Mouse (Mus musculus): ENCODE measurements around the gene Hoxd9. TPM values are rescaled to one million over a fixed set of nuclear protein-coding genes. Genes with fewer than 3 reads are reported as not detected.

Gene Hoxd9
- polyA plus RNA-seq, 1 experiment from 2014 or later, result 0.10 TPM

- Histone ChIP-seq H3K9me3 (replicated peaks; ENCODE audit: control insufficient read depth, low read length) (no peaks in the 10 kb centered on the region), H3K27ac (replicated peaks; ENCODE audit: low read depth, low read length) (no peak overlapping the region), H3K4me1 (ENCODE audit: control insufficient read depth, insufficient read depth, low read length) (no peaks in the 10 kb centered on the region; the same call in none of the 2 replicates), H3K4me2 (ENCODE audit: low read depth, low read length) (no peak overlapping the region), H3K27me3 (ENCODE audit: control insufficient read depth, insufficient read depth, low read length) (peaks cover 91% of the 10 kb centered on the region), H3K9ac (replicated peaks; ENCODE audit: low read length) (no peak overlapping the region), H3K36me3 (replicated peaks; ENCODE audit: control insufficient read depth, insufficient read depth, low read depth, low read length) (no peaks in the 10 kb centered on the region), H3K4me3 (ENCODE audit: low read depth, low read length) (no peak overlapping the region)
- DNase-seq (ENCODE audit: low spot score) (no peak), ATAC-seq (replicated peaks; ENCODE audit: insufficient number of reproducible peaks, low FRiP score, low TSS enrichment, low read depth) (no peak)
- whole genome bisulfite sequencing, result 1% methylated on average over 8 of the region's 8 CpGs
Measured at GRCm38 (mm10) chr2:74722949-74723348, 25.4 kb downstream of the Hoxd9 start.

- DNase-seq (ENCODE audit: low spot score), result no peak
- H3K4me3 ChIP-seq (ENCODE audit: low read depth, low read length), result no peak overlapping the region
- H3K27me3 ChIP-seq (ENCODE audit: control insufficient read depth, insufficient read depth, low read length), result peaks cover 97% of the 10 kb centered on the region
- H3K9ac ChIP-seq (replicated peaks; ENCODE audit: low read length), result no peak overlapping the region
- H3K4me2 ChIP-seq (ENCODE audit: low read depth, low read length), result no peak overlapping the region
- no peaks in the 10 kb centered on the region for H3K36me3 ChIP-seq (replicated peaks; ENCODE audit: control insufficient read depth, insufficient read depth, low read depth, low read length)
- 8% methylated on average over 7 of the region's 7 CpGs for WGBS
- H3K27ac ChIP-seq (replicated peaks; ENCODE audit: low read depth, low read length), result no peak overlapping the region
- no peaks in the 10 kb centered on the region for H3K9me3 ChIP-seq (replicated peaks; ENCODE audit: control insufficient read depth, low read length)
- no peak for ATAC-seq (replicated peaks; ENCODE audit: insufficient number of reproducible peaks, low FRiP score, low TSS enrichment, low read depth)
- H3K4me1 ChIP-seq (ENCODE audit: control insufficient read depth, insufficient read depth, low read length), result no peaks in the 10 kb centered on the region; the same call in none of the 2 replicates
Measured at GRCm38 (mm10) chr2:74724244-74725015, 26.9 kb downstream of the Hoxd9 start.

- no peak overlapping the region for H3K9ac ChIP-seq (replicated peaks; ENCODE audit: low read length)
- H3K27ac ChIP-seq (replicated peaks; ENCODE audit: low read depth, low read length), result no peak overlapping the region
- 2% methylated on average over 17 of the region's 17 CpGs for WGBS
- H3K27me3 ChIP-seq (ENCODE audit: control insufficient read depth, insufficient read depth, low read length), result peaks cover 95% of the 10 kb centered on the region
- H3K36me3 ChIP-seq (replicated peaks; ENCODE audit: control insufficient read depth, insufficient read depth, low read depth, low read length), result no peaks in the 10 kb centered on the region
- no peak overlapping the region for H3K4me3 ChIP-seq (ENCODE audit: low read depth, low read length)
- no peak for ATAC-seq (replicated peaks; ENCODE audit: insufficient number of reproducible peaks, low FRiP score, low TSS enrichment, low read depth)
- DNase-seq (ENCODE audit: low spot score), result no peak
- H3K9me3 ChIP-seq (replicated peaks; ENCODE audit: control insufficient read depth, low read length), result no peaks in the 10 kb centered on the region
- no peaks in the 10 kb centered on the region; the same call in none of the 2 replicates for H3K4me1 ChIP-seq (ENCODE audit: control insufficient read depth, insufficient read depth, low read length)
- no peak overlapping the region for H3K4me2 ChIP-seq (ENCODE audit: low read depth, low read length)
Measured at GRCm38 (mm10) chr2:74725171-74725570, 27.6 kb downstream of the Hoxd9 start.

- ATAC-seq (replicated peaks; ENCODE audit: insufficient number of reproducible peaks, low FRiP score, low TSS enrichment, low read depth), result no peak
- H3K4me3 ChIP-seq (ENCODE audit: low read depth, low read length), result peak within 1 kb of the TSS; percentile 16
- H3K27me3 ChIP-seq (ENCODE audit: control insufficient read depth, insufficient read depth, low read length), result peaks cover 95% of the 10 kb centered on the region
- peak within 1 kb of the TSS; percentile 36 for H3K4me2 ChIP-seq (ENCODE audit: low read depth, low read length)
- H3K36me3 ChIP-seq (replicated peaks; ENCODE audit: control insufficient read depth, insufficient read depth, low read depth, low read length), result no peaks in the 10 kb centered on the region
- H3K9ac ChIP-seq (replicated peaks; ENCODE audit: low read length), result no peak within 1 kb of the TSS
- DNase-seq (ENCODE audit: low spot score), result no peak
- H3K27ac ChIP-seq (replicated peaks; ENCODE audit: low read depth, low read length), result no peak within 1 kb of the TSS
- H3K4me1 ChIP-seq (ENCODE audit: control insufficient read depth, insufficient read depth, low read length), result no peaks in the 10 kb centered on the region; the same call in none of the 2 replicates
- H3K9me3 ChIP-seq (replicated peaks; ENCODE audit: control insufficient read depth, low read length), result no peaks in the 10 kb centered on the region
- 5% methylated on average over 5 of the region's 5 CpGs for WGBS
Measured at GRCm38 (mm10) chr2:74726551-74726950, 29.0 kb downstream of the Hoxd9 start, which contains the start of gene Gm28230. Gm28230 (plus strand) TSS chr2:74726728.

GRCm38 (mm10) chr2:74726973-74727639 lies 29.6 kb downstream of the Hoxd9 start:
- H3K9ac ChIP-seq (replicated peaks; ENCODE audit: low read length), result no peak overlapping the region
- WGBS, result under 1% methylated on average over 43 of the region's 43 CpGs
- H3K4me3 ChIP-seq (ENCODE audit: low read depth, low read length), result peak overlapping the region; percentile 16
- no peak overlapping the region for H3K27ac ChIP-seq (replicated peaks; ENCODE audit: low read depth, low read length)
- no peak for DNase-seq (ENCODE audit: low spot score)
- H3K27me3 ChIP-seq (ENCODE audit: control insufficient read depth, insufficient read depth, low read length), result peaks cover 95% of the 10 kb centered on the region
- H3K9me3 ChIP-seq (replicated peaks; ENCODE audit: control insufficient read depth, low read length), result no peaks in the 10 kb centered on the region
- H3K4me2 ChIP-seq (ENCODE audit: low read depth, low read length), result peak overlapping the region; percentile 36
- H3K4me1 ChIP-seq (ENCODE audit: control insufficient read depth, insufficient read depth, low read length), result no peaks in the 10 kb centered on the region; the same call in none of the 2 replicates
- H3K36me3 ChIP-seq (replicated peaks; ENCODE audit: control insufficient read depth, insufficient read depth, low read depth, low read length), result no peaks in the 10 kb centered on the region
- no peak for ATAC-seq (replicated peaks; ENCODE audit: insufficient number of reproducible peaks, low FRiP score, low TSS enrichment, low read depth)

- H3K4me3 ChIP-seq (ENCODE audit: low read depth, low read length), result peak overlapping the region; percentile 16
- H3K4me1 ChIP-seq (ENCODE audit: control insufficient read depth, insufficient read depth, low read length), result no peaks in the 10 kb centered on the region; the same call in none of the 2 replicates
- no peaks in the 10 kb centered on the region for H3K36me3 ChIP-seq (replicated peaks; ENCODE audit: control insufficient read depth, insufficient read depth, low read depth, low read length)
- peaks cover 95% of the 10 kb centered on the region for H3K27me3 ChIP-seq (ENCODE audit: control insufficient read depth, insufficient read depth, low read length)
- ATAC-seq (replicated peaks; ENCODE audit: insufficient number of reproducible peaks, low FRiP score, low TSS enrichment, low read depth) (no peak), DNase-seq (ENCODE audit: low spot score) (no peak)
- no peak overlapping the region for H3K9ac ChIP-seq (replicated peaks; ENCODE audit: low read length)
- H3K4me2 ChIP-seq (ENCODE audit: low read depth, low read length), result peak overlapping the region; percentile 36
- no peaks in the 10 kb centered on the region for H3K9me3 ChIP-seq (replicated peaks; ENCODE audit: control insufficient read depth, low read length)
- no peak overlapping the region for H3K27ac ChIP-seq (replicated peaks; ENCODE audit: low read depth, low read length)
- WGBS, result under 1% methylated on average over 25 of the region's 25 CpGs
Measured at GRCm38 (mm10) chr2:74727640-74728302, 30.2 kb downstream of the Hoxd9 start.

- Histone ChIP-seq H3K36me3 (replicated peaks; ENCODE audit: control insufficient read depth, insufficient read depth, low read depth, low read length) (no peaks in the 10 kb centered on the region), H3K4me3 (ENCODE audit: low read depth, low read length) (no peak overlapping the region; the same call in 1 of the 2 replicates), H3K9ac (replicated peaks; ENCODE audit: low read length) (no peak overlapping the region), H3K4me1 (ENCODE audit: control insufficient read depth, insufficient read depth, low read length) (no peaks in the 10 kb centered on the region; the same call in none of the 2 replicates), H3K27me3 (ENCODE audit: control insufficient read depth, insufficient read depth, low read length) (peaks cover 95% of the 10 kb centered on the region), H3K9me3 (replicated peaks; ENCODE audit: control insufficient read depth, low read length) (no peaks in the 10 kb centered on the region), H3K27ac (replicated peaks; ENCODE audit: low read depth, low read length) (no peak overlapping the region), H3K4me2 (ENCODE audit: low read depth, low read length) (no peak overlapping the region)
- 1% methylated on average over 13 of the region's 13 CpGs for WGBS
- DNase-seq (ENCODE audit: low spot score) (no peak), ATAC-seq (replicated peaks; ENCODE audit: insufficient number of reproducible peaks, low FRiP score, low TSS enrichment, low read depth) (no peak)
Measured at GRCm38 (mm10) chr2:74728303-74728680, 30.8 kb downstream of the Hoxd9 start.
